Mouse (Mus musculus) liver, adult 2 months (tissue): ENCODE measurements around the gene Megf11. TPM values are rescaled to one million over a fixed set of nuclear protein-coding genes. Genes with fewer than 3 reads are reported as not detected.
A peak's percentile ranks its signal among the peaks of the same experiment; 100 is the strongest.

Experiments
- DNase-seq: peaks from one replicate; pipeline ENCODE4 v3.0.0-alpha.2; 2011; ENCODE audit warnings: low read depth, low spot score; ENCODE audit errors: extremely low read depth
- H3K27ac ChIP-seq: fragments of 200-500 bp; replicated peaks from 2 replicates; pipeline ENCODE4 v1.5.1; 2012; ENCODE audit warnings: low read depth, mild to moderate bottlenecking, control low read depth, inconsistent platforms, low read length; ENCODE audit not compliant: insufficient read depth
- H3K27me3 ChIP-seq: fragments of 200-500 bp; 2 replicates; pipeline ENCODE4 v1.6.1; 2012; ENCODE audit warnings: mild to moderate bottlenecking, moderate library complexity, low read length, inconsistent platforms; ENCODE audit not compliant: control insufficient read depth, insufficient read depth
- H3K36me3 ChIP-seq: fragments of 200-500 bp; 2 replicates; pipeline ENCODE4 v1.6.1; 2012; ENCODE audit warnings: low read length, inconsistent platforms; ENCODE audit not compliant: control insufficient read depth, insufficient read depth
- H3K4me1 ChIP-seq: fragments of 200-500 bp; 2 replicates; pipeline ENCODE4 v1.6.1; 2011; ENCODE audit warnings: low read length; ENCODE audit not compliant: control insufficient read depth, insufficient read depth
- H3K4me3 ChIP-seq: fragments of 200-500 bp; 2 replicates; pipeline ENCODE4 v1.5.1; 2011; ENCODE audit warnings: low read depth, mild to moderate bottlenecking, control low read depth, low read length, moderate library complexity; ENCODE audit not compliant: insufficient read depth
- H3K79me2 ChIP-seq: fragments of 200-500 bp; 2 replicates; pipeline ENCODE4 v1.6.1; 2012; ENCODE audit warnings: inconsistent platforms, mild to moderate bottlenecking, low read length, moderate library complexity; ENCODE audit not compliant: control insufficient read depth, insufficient read depth
- H3K9ac ChIP-seq: fragments of 200-500 bp; 2 replicates; pipeline ENCODE4 v1.6.1; 2012; ENCODE audit warnings: low read depth, mild to moderate bottlenecking, control low read depth, inconsistent platforms, low read length
- CTCF ChIP-seq: fragments of 200-500 bp; IDR thresholded peaks from 2 replicates; pipeline ENCODE4 v1.5.1; 2011; ENCODE audit warnings: low read depth, low read length, control low read depth
- POLR2A ChIP-seq: fragments of 200-500 bp; IDR thresholded peaks from 2 replicates; pipeline ENCODE4 v1.6.1; 2011; ENCODE audit warnings: low read length, control low read depth; ENCODE audit not compliant: insufficient read depth; ENCODE audit errors: extremely low read depth
- WGBS: fragments of 180-500 bp; shearing (Covaris S2); methylation state at CpG from one replicate; pipeline ENCODE4 v1.1.7; 2018; 5-methylcytosine and 5-hydroxymethylcytosine counted together
- polyA plus RNA-seq: library from polyadenylated mRNA; depleted of rRNA; stranded (reverse); fragments of >200 nt; gene quantifications from 2 replicates; pipeline ENCODE4 v1.2.3, GENCODE M21; 2012
- total RNA-seq: library from RNA; depleted of rRNA; stranded (reverse); fragments of >200 nt; gene quantifications from 2 replicates; pipeline ENCODE4 v1.2.3, GENCODE M21; 2014

Megf11 gene
- total and polyA plus RNA-seq, 2 experiments = 0.09 to 0.13 TPM

- WGBS = 76% methylated on average over 2 of the region's 2 CpGs
- TF ChIP-seq CTCF (no peak), POLR2A (no peak)
- no peaks in the 10 kb centered on the region for H3K27me3 ChIP-seq
Measured at GRCm38 (mm10) chr9:64636961-64637360, 251.5 kb downstream of the Megf11 start.

GRCm38 (mm10) chr9:64638250-64638649, 252.8 kb downstream of the Megf11 start:
- Histone ChIP-seq H3K27ac (no peak overlapping the region), H3K36me3 (no peaks in the 10 kb centered on the region), H3K79me2 (no peaks in the 10 kb centered on the region), H3K9ac (peak overlapping the region; percentile 21; the same call in 1 of the 2 replicates), H3K27me3 (no peaks in the 10 kb centered on the region), H3K4me1 (no peaks in the 10 kb centered on the region; the same call in 1 of the 2 replicates), H3K4me3 (peak overlapping the region; percentile 18; the same call in 1 of the 2 replicates)
- 7% methylated on average over 21 of the region's 22 CpGs for WGBS
- DNase-seq = peak; percentile 51
- TF ChIP-seq CTCF = no peak
- 0 out of 2 replicates have a peak, but pooled peaks have one; percentile 6 for TF ChIP-seq POLR2A

More at GRCm38 (mm10) chr9:64636961-64637360, 251.5 kb downstream of the Megf11 start:
- no peaks in the 10 kb centered on the region for H3K79me2 ChIP-seq
- DNase-seq = no peak
- no peak overlapping the region for H3K27ac ChIP-seq
- H3K4me1 ChIP-seq = no peaks in the 10 kb centered on the region; the same call in 1 of the 2 replicates
- H3K4me3 ChIP-seq = no peak overlapping the region
- H3K9ac ChIP-seq = no peak overlapping the region
- no peaks in the 10 kb centered on the region for H3K36me3 ChIP-seq

DNA sequence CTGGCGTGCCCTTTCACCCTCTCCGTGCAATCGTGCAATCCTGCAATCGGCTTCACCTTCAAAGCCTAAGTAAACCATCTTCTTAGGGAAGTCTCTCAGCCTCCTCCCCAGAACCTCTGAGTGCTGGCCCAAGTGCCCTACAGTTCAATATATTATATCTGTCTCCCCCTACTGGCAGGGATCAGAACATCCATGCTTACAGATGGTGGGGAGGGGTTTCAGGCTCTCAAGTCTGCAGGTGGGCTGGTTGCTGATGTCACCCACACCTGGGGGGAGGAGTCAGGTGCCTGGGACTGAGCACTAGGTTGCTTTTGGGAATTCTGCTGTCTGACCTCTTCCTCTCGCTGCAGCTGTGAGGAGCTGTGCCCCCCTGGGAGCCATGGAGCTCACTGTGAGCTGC, 254.2 kb downstream of the Megf11 start:
- peak; percentile 35 for DNase-seq
- no peak overlapping the region for H3K9ac ChIP-seq
- 8% methylated on average over 5 of the region's 5 CpGs for WGBS
- no peaks in the 10 kb centered on the region; the same call in 1 of the 2 replicates for H3K4me1 ChIP-seq
- H3K79me2 ChIP-seq = no peaks in the 10 kb centered on the region
- no peaks in the 10 kb centered on the region for H3K27me3 ChIP-seq
- no peak overlapping the region for H3K4me3 ChIP-seq
- TF ChIP-seq POLR2A (no peak), CTCF (peak; percentile 60)
- no peaks in the 10 kb centered on the region for H3K36me3 ChIP-seq
- no peak overlapping the region for H3K27ac ChIP-seq

DNA sequence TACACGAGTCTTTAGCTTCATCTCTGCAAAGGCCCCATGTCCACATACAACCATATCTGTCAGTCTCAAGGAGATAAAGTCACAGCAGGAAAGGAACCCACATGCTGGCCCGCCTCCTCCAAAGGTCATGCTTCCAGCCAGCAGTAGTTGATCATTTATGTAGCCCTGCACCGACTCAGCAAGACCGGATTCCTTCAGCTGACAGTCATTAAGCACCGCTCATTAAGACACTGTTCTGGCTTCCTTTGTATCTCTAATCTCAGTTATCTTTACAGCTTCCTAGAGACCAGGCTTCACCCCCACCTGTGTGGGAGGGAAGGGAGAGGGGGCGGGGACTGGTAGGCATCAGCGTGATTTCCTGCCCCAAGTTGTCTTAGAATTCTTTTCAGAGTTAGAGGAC, 258.7 kb downstream of the Megf11 start:
- Histone ChIP-seq H3K4me3 (no peak overlapping the region), H3K36me3 (no peaks in the 10 kb centered on the region), H3K79me2 (no peaks in the 10 kb centered on the region), H3K27ac (no peak overlapping the region), H3K27me3 (no peaks in the 10 kb centered on the region), H3K4me1 (no peaks in the 10 kb centered on the region), H3K9ac (no peak overlapping the region)
- DNase-seq = no peak
- 38% methylated on average over 7 of the region's 7 CpGs for WGBS
- TF ChIP-seq POLR2A = no peak
- no peak for TF ChIP-seq CTCF

DNA sequence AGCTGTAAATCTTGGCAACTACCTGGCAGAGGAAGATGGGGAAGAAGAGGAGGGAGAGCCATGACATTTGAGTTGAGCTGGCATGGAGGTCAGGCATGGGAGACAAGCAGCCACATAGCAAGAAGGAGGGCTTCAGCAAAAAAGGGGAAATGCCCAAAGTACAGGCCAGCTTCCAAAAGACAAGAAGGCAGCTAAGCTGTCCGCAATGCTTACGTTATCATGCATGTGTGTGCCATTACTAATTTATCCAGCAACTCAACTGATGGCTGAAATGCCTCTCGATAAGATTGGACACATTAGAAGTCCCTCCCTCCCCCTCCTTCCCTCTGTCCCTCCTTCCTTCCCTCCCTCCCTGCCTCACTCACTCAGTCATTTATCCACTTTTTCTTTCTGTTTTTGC, 260.0 kb downstream of the Megf11 start:
- Histone ChIP-seq H3K27me3 (no peaks in the 10 kb centered on the region), H3K27ac (no peak overlapping the region), H3K36me3 (no peaks in the 10 kb centered on the region), H3K4me3 (no peak overlapping the region), H3K79me2 (no peaks in the 10 kb centered on the region), H3K4me1 (no peaks in the 10 kb centered on the region), H3K9ac (no peak overlapping the region)
- WGBS = 84% methylated on average over 3 of the region's 3 CpGs
- TF ChIP-seq CTCF = no peak
- no peak for DNase-seq

GRCm38 (mm10) chr9:64649393-64649792, 264.0 kb downstream of the Megf11 start:
- H3K27me3 ChIP-seq = no peaks in the 10 kb centered on the region
- no peak for DNase-seq
- no peaks in the 10 kb centered on the region for H3K79me2 ChIP-seq
- no peaks in the 10 kb centered on the region for H3K4me1 ChIP-seq
- H3K27ac ChIP-seq = no peak overlapping the region
- H3K4me3 ChIP-seq = no peak overlapping the region
- H3K9ac ChIP-seq = no peak overlapping the region
- no peaks in the 10 kb centered on the region for H3K36me3 ChIP-seq
- TF ChIP-seq CTCF = no peak
- no peak for TF ChIP-seq POLR2A
- 78% methylated on average over 9 of the region's 9 CpGs for WGBS
